Mouse (Mus musculus) thymus, adult 2 months (tissue): ENCODE results near the gene Ppp2r5b. TPM values are rescaled to one million over a fixed set of nuclear protein-coding genes. Genes with fewer than 3 reads are reported as not detected.

Source experiments
- DNase-seq: peaks from one replicate; pipeline ENCODE4 v3.0.0; 2021
- H3K27ac ChIP-seq: fragments of 200-500 bp; 2 replicates; pipeline ENCODE4 v1.5.1; 2012; ENCODE audit warnings: low read length, control low read depth; ENCODE audit not compliant: control insufficient read depth, insufficient read depth
- H3K27me3 ChIP-seq: fragments of 200-500 bp; 2 replicates; pipeline ENCODE4 v1.6.1; 2012; ENCODE audit warnings: mild to moderate bottlenecking, low read length, moderate library complexity, mixed read lengths; ENCODE audit not compliant: control insufficient read depth, insufficient read depth
- H3K36me3 ChIP-seq: fragments of 200-500 bp; 2 replicates; pipeline ENCODE4 v1.6.1; 2012; ENCODE audit warnings: mild to moderate bottlenecking, low read length, moderate library complexity; ENCODE audit not compliant: control insufficient read depth, insufficient read depth
- H3K4me1 ChIP-seq: fragments of 200-500 bp; replicated peaks from 2 replicates; pipeline ENCODE4 v1.6.1; 2012; ENCODE audit warnings: low read length; ENCODE audit not compliant: control insufficient read depth, insufficient read depth
- H3K4me3 ChIP-seq: fragments of 200-500 bp; 2 replicates; pipeline ENCODE4 v1.5.1; 2012; ENCODE audit warnings: mild to moderate bottlenecking, low read length, control low read depth, moderate library complexity; ENCODE audit not compliant: control insufficient read depth, insufficient read depth
- CTCF ChIP-seq: fragments of 200-500 bp; IDR thresholded peaks from 2 replicates; pipeline ENCODE4 v1.5.1; 2012; ENCODE audit warnings: mild to moderate bottlenecking, control low read depth, low read length, moderate library complexity, borderline replicate concordance; ENCODE audit not compliant: control insufficient read depth, poor library complexity, insufficient read depth; ENCODE audit errors: extremely low read depth
- POLR2A ChIP-seq: fragments of 200-500 bp; IDR thresholded peaks from 2 replicates; pipeline ENCODE4 v1.6.1; 2012; ENCODE audit warnings: mild to moderate bottlenecking, low read length, control low read depth, moderate library complexity; ENCODE audit not compliant: control insufficient read depth, poor library complexity, insufficient read depth; ENCODE audit errors: extremely low read depth
- WGBS: fragments of 180-500 bp; shearing (Covaris S2); methylation state at CpG from one replicate; pipeline ENCODE4 v1.1.7; 2018; 5-methylcytosine and 5-hydroxymethylcytosine counted together
- polyA plus RNA-seq: library from polyadenylated mRNA; depleted of rRNA; stranded (reverse); fragments of >200 nt; gene quantifications from 2 replicates; pipeline ENCODE4 v1.2.3, GENCODE M21; 2012

Gene Ppp2r5b
- polyA plus RNA-seq, 1 experiment, result 56.1 TPM

DNA sequence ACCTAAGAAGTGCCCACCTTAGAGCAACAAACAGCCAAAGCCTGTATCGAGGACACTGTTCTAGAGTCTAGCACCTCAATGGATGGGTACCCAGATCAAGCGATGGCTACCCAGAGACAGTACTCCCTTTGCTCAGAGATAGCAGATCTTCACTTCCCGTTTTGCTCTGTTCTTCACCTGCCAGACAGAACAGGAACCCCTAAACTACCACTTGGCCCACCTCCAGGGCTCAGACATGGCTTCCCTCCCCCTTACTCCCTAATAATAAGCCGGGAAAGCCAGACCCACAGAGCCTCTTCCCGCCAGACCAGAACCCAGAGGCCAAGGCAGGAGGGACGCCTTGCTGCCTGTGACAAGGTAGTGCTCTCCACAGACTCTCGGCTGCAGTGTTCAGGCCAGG is 1.2 kb upstream of the Ppp2r5b start:
- no peaks in the 10 kb centered on the region for H3K27me3 ChIP-seq
- H3K4me3 ChIP-seq, result no peak overlapping the region
- DNase-seq, result no peak
- H3K4me1 ChIP-seq, result peaks cover 19% of the 10 kb centered on the region
- TF ChIP-seq CTCF (no peak), POLR2A (no peak)
- no peak overlapping the region for H3K27ac ChIP-seq
- WGBS, result 73% methylated on average over 7 of the region's 7 CpGs
- no peaks in the 10 kb centered on the region for H3K36me3 ChIP-seq

DNA sequence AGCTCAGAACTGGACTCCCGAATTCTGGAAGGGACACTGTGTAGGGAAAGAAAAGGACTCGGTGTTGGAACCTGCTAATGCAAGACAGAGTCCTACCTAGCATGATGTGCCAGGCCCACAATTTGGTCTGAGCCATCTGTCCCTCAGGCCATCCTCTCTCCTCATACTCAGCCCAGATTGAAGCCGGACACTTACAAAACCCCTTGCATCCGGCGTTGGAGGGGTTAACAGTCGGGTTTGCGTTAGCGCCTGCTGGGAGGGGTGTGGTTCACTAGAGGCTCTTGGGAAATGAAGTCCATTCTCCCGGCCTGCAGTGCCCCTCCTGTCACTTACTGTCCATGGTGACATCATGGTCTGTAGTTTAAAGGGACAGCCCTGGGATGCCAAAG is 375 bp upstream of the Ppp2r5b start:
- Histone ChIP-seq H3K4me1 (peaks cover 19% of the 10 kb centered on the region), H3K27ac (peak overlapping the region; percentile 98), H3K36me3 (no peaks in the 10 kb centered on the region), H3K4me3 (peak overlapping the region; percentile 71), H3K27me3 (no peaks in the 10 kb centered on the region)
- DNase-seq, result peak; percentile 89
- TF ChIP-seq CTCF (no peak), POLR2A (no peak)
- WGBS, result under 1% methylated on average over 9 of the region's 9 CpGs

DNA sequence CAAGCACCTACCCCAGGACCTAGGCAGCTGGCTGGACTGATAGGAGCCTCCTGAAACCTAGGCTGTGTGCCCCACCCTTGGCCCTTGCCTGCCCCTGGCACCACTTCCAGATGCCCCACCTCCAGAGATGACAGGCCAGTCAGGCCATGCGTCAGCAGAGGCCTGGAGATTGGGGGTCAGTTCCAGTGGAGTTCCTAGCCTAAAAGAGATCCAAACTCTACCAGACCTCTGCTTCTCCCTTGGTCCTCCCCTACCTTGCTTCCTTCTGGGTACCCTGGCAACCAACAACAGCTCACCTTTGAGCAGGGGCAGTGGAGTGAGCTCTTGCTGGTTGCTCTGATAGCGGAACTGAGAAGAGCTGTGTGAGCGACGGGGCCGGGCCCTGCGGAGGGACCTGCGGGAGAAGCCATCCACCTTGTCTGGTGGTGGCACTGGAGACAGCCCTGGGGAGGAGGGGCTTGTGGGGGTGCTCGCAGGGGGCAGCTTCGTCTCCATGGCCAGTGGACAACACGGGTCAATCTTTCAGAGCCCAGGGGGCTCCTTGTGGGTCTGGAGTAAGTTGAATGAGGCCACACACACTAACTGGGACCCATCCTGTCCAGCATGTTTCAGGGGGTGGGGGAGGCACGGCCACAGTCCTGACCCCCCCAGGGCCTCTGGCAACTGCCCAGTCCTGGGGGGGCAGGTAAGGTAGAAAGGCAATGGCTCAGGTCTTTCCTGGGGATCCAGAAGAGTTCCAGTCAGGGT is 1.2 kb downstream of the Ppp2r5b start:
- no peak for TF ChIP-seq CTCF
- TF ChIP-seq POLR2A, result no peak
- peaks cover 19% of the 10 kb centered on the region for H3K4me1 ChIP-seq
- no peaks in the 10 kb centered on the region for H3K27me3 ChIP-seq
- 0 out of 2 replicates have a peak, but pooled peaks cover 3% of the 10 kb centered on the region for H3K36me3 ChIP-seq
- 95% methylated on average over 11 of the region's 11 CpGs for WGBS
- no peak overlapping the region for H3K4me3 ChIP-seq
- H3K27ac ChIP-seq, result no peak overlapping the region
- DNase-seq, result no peak

- TF ChIP-seq POLR2A (no peak), CTCF (no peak)
- H3K4me1 ChIP-seq, result peaks cover 19% of the 10 kb centered on the region
- 84% methylated on average over 16 of the region's 16 CpGs for WGBS
- no peak for DNase-seq
- H3K27ac ChIP-seq, result no peak overlapping the region
- H3K27me3 ChIP-seq, result no peaks in the 10 kb centered on the region
- H3K36me3 ChIP-seq, result peaks cover 3% of the 10 kb centered on the region; the same call in 1 of the 2 replicates
- no peak overlapping the region for H3K4me3 ChIP-seq
Observed at GRCm38 (mm10) chr19:6233647-6234046, 2.0 kb downstream of the Ppp2r5b start.

GRCm38 (mm10) chr19:6231036-6231435 is 4.6 kb downstream of the Ppp2r5b start:
- no peak overlapping the region for H3K27ac ChIP-seq
- H3K27me3 ChIP-seq, result no peaks in the 10 kb centered on the region
- H3K4me3 ChIP-seq, result no peak overlapping the region
- peaks cover 9% of the 10 kb centered on the region; the same call in 1 of the 2 replicates for H3K36me3 ChIP-seq
- H3K4me1 ChIP-seq, result peaks cover 14% of the 10 kb centered on the region
- no peak for TF ChIP-seq CTCF
- TF ChIP-seq POLR2A, result no peak
- 96% methylated on average over 2 of the region's 2 CpGs for WGBS
- no peak for DNase-seq

DNA sequence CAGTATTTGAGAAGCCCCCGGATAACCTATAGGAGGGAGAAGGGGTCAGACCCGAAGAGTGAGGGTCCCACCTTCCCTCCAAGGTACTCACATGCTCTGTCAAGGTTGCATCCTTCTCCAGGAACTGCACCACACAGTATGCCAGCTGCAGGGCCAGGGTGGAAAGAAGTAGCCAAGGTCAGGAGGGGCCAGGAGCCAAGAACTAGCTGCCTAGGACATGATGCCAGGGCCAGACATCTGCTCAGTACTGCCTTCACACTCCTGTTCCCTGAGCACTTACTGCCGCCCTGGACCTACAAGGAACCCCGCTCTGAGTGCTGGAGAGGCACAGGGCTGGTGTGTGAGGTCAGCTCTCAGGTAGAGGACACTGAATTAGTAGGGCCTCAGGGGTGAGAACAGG is 5.3 kb downstream of the Ppp2r5b start:
- peaks cover 9% of the 10 kb centered on the region; the same call in 1 of the 2 replicates for H3K36me3 ChIP-seq
- no peak for DNase-seq
- peaks cover 14% of the 10 kb centered on the region for H3K4me1 ChIP-seq
- 94% methylated on average over 4 of the region's 4 CpGs for WGBS
- H3K27me3 ChIP-seq, result no peaks in the 10 kb centered on the region
- H3K4me3 ChIP-seq, result no peak overlapping the region
- H3K27ac ChIP-seq, result no peak overlapping the region
- TF ChIP-seq CTCF (no peak), POLR2A (no peak)

- Histone ChIP-seq H3K27me3 (no peaks in the 10 kb centered on the region), H3K4me3 (no peak overlapping the region), H3K36me3 (peaks cover 9% of the 10 kb centered on the region; the same call in 1 of the 2 replicates), H3K4me1 (no peaks in the 10 kb centered on the region), H3K27ac (no peak overlapping the region)
- no peak for TF ChIP-seq CTCF
- DNase-seq, result no peak
- 97% methylated on average over 4 of the region's 4 CpGs for WGBS
Observed at GRCm38 (mm10) chr19:6227864-6228263, 7.8 kb downstream of the Ppp2r5b start.
